Mouse (Mus musculus) adrenal gland, postnatal 4 days (tissue): ENCODE measurements at regions not wholly inside any gene's neighbourhood (a gene's known extent, or its start where the extent isn't known, plus 50 kb on each side); places are given as distances from the start of the nearest gene placed in this dataset.

Experiments used
- DNase-seq, 2 experiments: peaks; one replicate each; pipeline ENCODE4 v3.0.0; 2021 to 2022; ENCODE audit warnings: low spot score in 2 of 2, mixed read lengths in 2 of 2

GRCm38 (mm10) chr7:124857106-124857505 lies 587.4 kb upstream of the Kdm8 start:
- no peak for DNase-seq

GRCm38 (mm10) chr7:124861397-124861796 lies 583.1 kb upstream of the Kdm8 start:
- DNase-seq, result no peak

GRCm38 (mm10) chr7:124868133-124868603 lies 576.3 kb upstream of the Kdm8 start:
- DNase-seq, result no peak

GRCm38 (mm10) chr7:124868621-124869020 lies 575.9 kb upstream of the Kdm8 start:
- no peak for DNase-seq

GRCm38 (mm10) chr7:124880771-124881170 lies 563.7 kb upstream of the Kdm8 start:
- DNase-seq, result no peak

GRCm38 (mm10) chr7:124907233-124907632 lies 537.2 kb upstream of the Kdm8 start:
- no peak for DNase-seq

GRCm38 (mm10) chr7:124907662-124908296 lies 536.7 kb upstream of the Kdm8 start:
- DNase-seq, result no peak

GRCm38 (mm10) chr7:124914061-124914460 lies 530.4 kb upstream of the Kdm8 start:
- DNase-seq, result no peak

- no peak for DNase-seq
These were observed 530.0 kb upstream of the Kdm8 start for GRCm38 (mm10) chr7:124914479-124914878.

GRCm38 (mm10) chr7:124914972-124915371 lies 529.5 kb upstream of the Kdm8 start:
- no peak for DNase-seq

- DNase-seq, result no peak
These were observed 528.8 kb upstream of the Kdm8 start for GRCm38 (mm10) chr7:124915637-124916036.

GRCm38 (mm10) chr7:124917606-124918120 lies 526.8 kb upstream of the Kdm8 start:
- no peak for DNase-seq

GRCm38 (mm10) chr7:124922806-124923205 lies 521.7 kb upstream of the Kdm8 start:
- no peak for DNase-seq

- DNase-seq, result no peak
These were observed 510.9 kb upstream of the Kdm8 start for GRCm38 (mm10) chr7:124933573-124933972.

- DNase-seq, result no peak
These were observed 505.1 kb upstream of the Kdm8 start for GRCm38 (mm10) chr7:124939357-124939756.

GRCm38 (mm10) chr7:124941527-124941926 lies 502.9 kb upstream of the Kdm8 start:
- DNase-seq, result no peak

GRCm38 (mm10) chr7:124946424-124946823 lies 498.1 kb upstream of the Kdm8 start:
- DNase-seq, result no peak

GRCm38 (mm10) chr7:124957329-124957728 lies 487.1 kb upstream of the Kdm8 start:
- DNase-seq, result no peak

GRCm38 (mm10) chr7:124974870-124975488 lies 469.5 kb upstream of the Kdm8 start:
- no peak for DNase-seq

- no peak for DNase-seq
These were observed 455.0 kb upstream of the Kdm8 start for GRCm38 (mm10) chr7:124989456-124989855.

GRCm38 (mm10) chr7:124990695-124991094 lies 453.8 kb upstream of the Kdm8 start:
- no peak for DNase-seq

GRCm38 (mm10) chr7:124996538-124996937 lies 447.9 kb upstream of the Kdm8 start:
- DNase-seq, result no peak

- DNase-seq, result no peak
These were observed 443.8 kb upstream of the Kdm8 start for GRCm38 (mm10) chr7:125000669-125001068.
